Mouse (Mus musculus): ENCODE results near the gene Icam5. TPM values are rescaled to one million over a fixed set of nuclear protein-coding genes. Genes with fewer than 3 reads are reported as not detected.
"Not testable (repeated sequence)": the region's sequence is repeated elsewhere in the genome, so short reads cannot be mapped to it uniquely, and the experiment has no call there.

Gene Icam5
- 1.2 TPM in 2 replicates for polyA plus RNA-seq (2012; rRNA removed)

- DNase-seq (ENCODE audit: low spot score): no peak
Measured at GRCm38 (mm10) chr9:21031896-21032351, at the start of gene Icam5. TSS of gene Icam5 (plus strand) at chr9:21032073.

DNA sequence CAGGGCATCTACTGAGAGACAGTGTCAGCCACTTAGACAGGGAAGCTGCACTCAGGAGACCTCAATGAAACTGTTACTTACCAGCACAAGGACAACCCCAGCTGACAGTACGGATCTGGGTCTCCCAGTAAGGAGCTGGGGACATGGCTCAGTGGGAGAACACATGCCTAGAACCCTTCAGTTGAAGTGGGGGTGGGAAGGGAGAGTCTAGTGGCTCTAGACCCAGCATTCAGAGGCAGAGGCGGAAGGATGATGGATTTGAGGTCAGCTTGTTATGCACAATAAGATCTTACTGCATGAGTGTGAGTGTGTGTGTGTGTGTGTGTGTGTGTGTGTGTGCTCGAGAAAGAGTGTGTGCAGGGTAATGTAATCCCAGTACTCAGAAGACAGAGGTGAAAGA is 49.7 kb upstream of the Icam5 start:
- no peak for DNase-seq (ENCODE audit: low spot score)

DNA sequence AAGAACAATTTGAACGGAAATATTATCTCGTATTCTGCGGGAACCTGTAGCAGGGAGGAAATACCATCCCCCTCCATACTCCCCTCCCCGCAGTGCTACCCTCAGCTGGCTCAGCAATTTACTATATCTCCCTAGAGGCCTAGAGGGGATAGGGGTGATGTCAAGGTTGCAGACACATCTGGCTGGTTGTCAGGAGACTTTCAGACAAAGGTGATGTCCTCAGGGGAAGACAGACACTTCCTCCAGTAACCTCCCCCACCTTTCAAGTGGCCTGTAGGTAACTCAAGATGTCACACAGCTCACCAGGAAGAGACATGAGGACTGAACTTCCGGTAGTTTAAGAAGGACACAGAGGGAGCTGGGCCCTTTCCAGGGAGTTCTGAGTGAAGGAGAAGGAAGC is 48.7 kb upstream of the Icam5 start:
- DNase-seq (ENCODE audit: low spot score): no peak

- DNase-seq (ENCODE audit: low spot score): no peak
Measured at GRCm38 (mm10) chr9:20986952-20987686, 44.8 kb upstream of the Icam5 start.

- no peak for DNase-seq (ENCODE audit: low spot score)
Measured at GRCm38 (mm10) chr9:20987953-20988352, 43.9 kb upstream of the Icam5 start.

DNA sequence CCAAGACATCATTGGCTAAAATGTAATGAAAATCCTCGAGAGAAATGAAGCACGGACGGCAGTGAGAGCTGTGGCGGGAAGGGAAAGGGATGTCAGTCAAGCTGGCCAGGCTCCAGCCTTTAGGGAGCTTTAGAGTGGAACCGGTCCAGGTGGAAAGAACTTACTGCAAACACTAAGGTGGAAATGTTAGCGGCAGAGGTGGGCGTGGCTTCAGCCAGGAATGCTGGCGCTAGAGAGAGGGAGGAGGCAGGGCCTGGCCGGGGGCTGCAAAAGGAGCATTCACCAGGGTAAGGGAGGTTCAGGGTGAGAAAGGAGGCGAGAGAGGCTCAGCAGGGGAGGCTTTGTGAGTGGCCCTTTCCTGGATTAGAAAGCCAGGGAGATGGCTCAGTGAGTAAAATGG is 41.0 kb upstream of the Icam5 start:
- no peak for DNase-seq (ENCODE audit: low spot score)

- no peak for DNase-seq (ENCODE audit: low spot score)
Measured at GRCm38 (mm10) chr9:20991587-20991986, 40.3 kb upstream of the Icam5 start.

- DNase-seq (ENCODE audit: low spot score): no peak
Measured at GRCm38 (mm10) chr9:20993165-20993898, 38.5 kb upstream of the Icam5 start.

DNA sequence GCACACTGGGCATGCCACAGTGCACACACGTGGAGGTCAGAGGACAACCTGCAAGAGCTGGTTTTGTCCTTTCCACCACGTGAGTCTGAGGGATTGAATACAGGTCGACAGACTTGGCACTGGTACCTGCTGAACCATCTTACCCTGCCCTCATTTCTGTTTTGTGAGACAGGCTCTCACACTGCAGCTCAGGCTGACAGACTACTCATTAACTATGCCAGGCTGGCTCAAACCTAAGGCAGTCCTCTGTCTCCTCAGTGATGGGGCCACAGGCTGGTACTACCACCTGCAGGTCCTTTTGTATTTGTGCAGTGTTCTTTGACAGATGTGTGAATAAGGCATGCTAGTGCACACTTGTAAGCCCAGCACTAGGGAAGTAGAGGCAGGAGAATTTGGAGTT is 36.8 kb upstream of the Icam5 start:
- no peak for DNase-seq (ENCODE audit: low spot score)

GRCm38 (mm10) chr9:20997065-20997464 is 34.8 kb upstream of the Icam5 start:
- no peak for DNase-seq (ENCODE audit: low spot score)

- not testable (repeated sequence) for DNase-seq (ENCODE audit: low spot score)
Measured at GRCm38 (mm10) chr9:20998337-20998736, 33.5 kb upstream of the Icam5 start.

GRCm38 (mm10) chr9:21000811-21001210 is 31.1 kb upstream of the Icam5 start:
- no peak for DNase-seq (ENCODE audit: low spot score)

DNA sequence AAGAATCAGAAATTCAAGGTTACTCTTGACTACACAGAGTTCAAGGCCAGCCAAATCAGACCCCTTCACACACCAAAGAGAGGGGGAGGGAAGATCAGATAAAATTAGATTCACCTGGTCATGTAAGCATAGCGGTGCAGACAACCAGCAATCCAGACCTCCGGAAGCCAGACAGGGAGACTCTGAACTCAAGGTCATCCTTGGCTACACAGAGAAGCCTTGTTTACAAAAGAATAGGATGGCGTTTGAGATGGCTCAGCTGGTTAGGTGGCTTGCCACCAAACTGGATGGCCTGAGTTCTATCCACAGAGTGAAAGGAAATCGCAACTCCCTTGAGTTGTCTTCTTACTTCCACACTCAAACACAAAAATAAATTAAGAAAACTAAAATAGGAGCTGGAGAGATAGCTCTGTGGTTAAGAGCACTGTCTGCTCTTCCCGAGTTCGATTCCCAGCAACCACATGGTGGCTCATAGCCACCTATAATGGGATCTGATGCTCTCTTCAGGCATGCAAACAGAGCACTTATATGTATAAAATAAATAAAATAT is 30.1 kb upstream of the Icam5 start:
- DNase-seq (ENCODE audit: low spot score): no peak

DNA sequence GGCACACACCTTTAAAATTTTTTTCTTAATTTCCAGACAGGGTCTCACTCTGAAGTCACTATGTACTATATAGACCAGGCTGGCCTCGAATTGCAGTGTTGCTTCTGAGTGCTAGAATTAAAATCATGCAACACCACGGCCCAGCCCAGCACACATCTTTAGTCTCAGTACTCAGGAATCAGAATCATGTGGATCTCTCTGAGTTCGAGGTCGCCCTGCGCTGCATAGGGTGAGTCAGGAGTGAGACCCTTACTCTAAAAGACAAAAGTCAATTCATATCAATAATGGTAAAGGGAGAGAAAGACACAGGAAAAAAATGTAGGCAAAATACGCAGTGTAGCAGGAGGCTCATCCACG is 29.6 kb upstream of the Icam5 start:
- DNase-seq (ENCODE audit: low spot score): no peak

- peak; percentile 76 for DNase-seq (ENCODE audit: low spot score)
Measured at GRCm38 (mm10) chr9:21002627-21003551, 29.0 kb upstream of the Icam5 start, which contains the start of gene Mrpl4. TSS of gene Mrpl4 (plus strand) at chr9:21002738.

DNA sequence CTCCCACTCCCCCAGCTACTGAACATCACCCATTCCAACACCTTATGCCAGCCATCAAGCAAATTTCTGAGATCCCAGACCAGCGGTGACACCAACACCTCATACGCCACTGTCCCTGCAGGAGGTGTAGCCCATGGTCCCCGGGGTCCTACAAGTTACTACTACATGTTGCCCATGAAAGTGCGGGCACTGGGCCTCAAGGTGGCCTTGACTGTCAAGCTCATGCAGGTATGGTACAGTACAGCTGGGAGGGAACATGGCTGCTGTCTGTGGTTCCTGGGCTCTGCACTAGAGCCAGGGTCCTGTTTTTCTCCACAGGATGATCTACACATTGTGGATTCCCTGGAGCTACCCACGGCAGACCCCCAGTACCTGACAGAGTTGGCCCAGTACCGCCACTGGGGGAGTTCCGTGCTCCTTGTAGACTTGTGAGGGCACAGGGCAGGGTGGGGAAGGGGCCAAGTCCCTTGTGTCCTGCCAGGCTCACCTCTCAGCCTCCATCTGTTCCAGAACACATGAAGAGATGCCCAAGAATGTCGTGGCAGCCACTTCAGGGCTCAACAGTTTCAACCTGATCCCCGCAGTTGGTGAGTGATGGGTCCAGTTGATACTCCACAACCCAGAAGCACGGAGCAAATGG is 24.4 kb upstream of the Icam5 start:
- DNase-seq (ENCODE audit: low spot score): no peak

GRCm38 (mm10) chr9:21008007-21008406 is 23.9 kb upstream of the Icam5 start:
- DNase-seq (ENCODE audit: low spot score): no peak

GRCm38 (mm10) chr9:21010362-21010761 is 21.5 kb upstream of the Icam5 start:
- no peak for DNase-seq (ENCODE audit: low spot score)

DNA sequence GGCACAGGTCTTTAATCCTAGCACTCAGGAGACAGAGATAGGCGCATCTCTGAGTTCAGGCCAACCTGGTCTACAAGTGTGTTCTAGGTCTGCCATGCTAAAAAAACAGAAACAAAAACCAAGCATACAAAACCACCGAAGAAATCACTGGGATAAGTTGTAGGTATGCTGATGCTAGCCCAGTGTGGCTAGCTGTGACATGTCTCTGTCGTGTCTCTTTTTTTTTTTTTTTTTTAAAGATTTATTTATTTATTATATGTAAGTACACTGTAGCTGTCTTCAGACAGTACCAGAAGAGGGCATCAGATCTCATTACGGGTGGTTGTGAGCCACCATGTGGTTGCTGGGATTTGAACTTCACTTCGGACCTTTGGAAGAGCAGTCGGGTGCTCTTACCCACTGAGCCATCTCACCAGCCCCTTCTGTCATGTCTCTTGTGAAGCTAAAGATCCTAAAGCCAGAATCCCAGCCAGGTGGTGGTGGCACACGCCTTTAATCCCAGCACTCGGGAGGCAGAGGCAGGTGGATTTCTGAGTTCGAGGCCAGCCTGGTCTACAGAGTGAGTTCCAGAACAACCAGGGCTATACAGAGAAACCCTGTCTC is 20.8 kb upstream of the Icam5 start:
- not testable (repeated sequence) for DNase-seq (ENCODE audit: low spot score)

- DNase-seq (ENCODE audit: low spot score): no peak
Measured at GRCm38 (mm10) chr9:21011846-21012312, 20.0 kb upstream of the Icam5 start.

GRCm38 (mm10) chr9:21012368-21012767 is 19.5 kb upstream of the Icam5 start:
- no peak for DNase-seq (ENCODE audit: low spot score)
